Comparison of ENCODE assay signal across 21 mouse cellular contexts in the genomic region with DNA sequence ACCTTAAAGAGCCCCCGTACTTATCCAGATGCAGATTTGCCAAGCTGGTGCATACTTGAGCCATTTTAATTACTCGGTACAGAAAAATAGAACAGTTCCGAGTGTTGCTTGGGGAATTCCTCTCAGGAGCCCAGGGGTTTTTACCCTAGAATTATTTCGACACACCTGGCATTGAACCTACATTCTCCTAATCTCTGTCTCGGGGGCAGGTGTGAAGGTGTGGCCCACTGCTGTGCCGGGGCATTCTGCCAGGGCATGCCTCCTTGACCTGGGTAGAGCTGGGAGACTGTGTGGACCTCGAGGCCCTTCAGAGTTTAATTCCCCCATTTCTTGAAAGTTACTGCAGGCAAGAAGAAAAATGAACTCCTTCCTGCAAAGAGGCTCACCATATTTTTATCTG. TPM values are rescaled to one million over a fixed set of nuclear protein-coding genes. Genes with fewer than 3 reads are reported as not detected.
DNase-seq lines count a peak whose midpoint lies in the region; ATAC-seq and TF ChIP-seq lines count a peak whose summit lies in the region.
"Had no signal": no experiment of that assay in that cellular context is flagged by ENCODE, and none has a peak within 500 bp of the region (broad histone marks: within the 10 kb centered on the region; RNA-seq: fewer than 3 reads in every experiment).

No protein-coding gene starts in this region.

- ATAC-seq in midbrain, embryonic 11.5 days (ENCODE audit: low FRiP score): no peak
- ATAC-seq in midbrain, embryonic 15.5 days (replicated peaks): no peak
- ATAC-seq in intestine, postnatal 0 days: no peak
- ATAC-seq: forebrain, embryonic 13.5 days had no signal

- no peak overlapping the region for H3K27ac ChIP-seq in midbrain, embryonic 11.5 days (ENCODE audit: low read depth, low read length)
- no peak overlapping the region for H3K27ac ChIP-seq in midbrain, embryonic 15.5 days
- no peak overlapping the region for H3K27ac ChIP-seq in intestine, postnatal 0 days (ENCODE audit: low read depth, low read length)
- H3K27ac ChIP-seq: embryonic facial prominence, embryonic 13.5 days; forebrain, embryonic 13.5 days; gastrocnemius, adult 2 months; heart, embryonic 15.5 days; hindbrain, embryonic 10.5 days; hindbrain, embryonic 14.5 days had no signal

- intact Hi-C loops in heart, postnatal 10 days (cut with DNase I): no loop called here

- no peak overlapping the region for H3K4me3 ChIP-seq in midbrain, embryonic 11.5 days (ENCODE audit: low read depth, low read length)
- H3K4me3 ChIP-seq in midbrain, embryonic 15.5 days: no peak overlapping the region
- no peak overlapping the region for H3K4me3 ChIP-seq in intestine, postnatal 0 days (ENCODE audit: low read depth, low read length)
- H3K4me3 ChIP-seq: embryonic facial prominence, embryonic 13.5 days; forebrain, embryonic 13.5 days; gastrocnemius, adult 2 months; heart, embryonic 15.5 days; hindbrain, embryonic 10.5 days had no signal

- no peak overlapping the region for H3K9ac ChIP-seq in midbrain, embryonic 11.5 days (ENCODE audit: low read length)
- no peak overlapping the region for H3K9ac ChIP-seq in midbrain, embryonic 15.5 days
- no peak overlapping the region for H3K9ac ChIP-seq in intestine, postnatal 0 days (ENCODE audit: low read depth, low read length)
- H3K9ac ChIP-seq: embryonic facial prominence, embryonic 13.5 days; forebrain, embryonic 13.5 days; heart, embryonic 15.5 days; hindbrain, embryonic 14.5 days had no signal

- WGBS in midbrain, embryonic 11.5 days: 86% methylated on average over 7 of the region's 7 CpGs
- WGBS in midbrain, embryonic 15.5 days: 87% methylated on average over 7 of the region's 7 CpGs
- 71% methylated on average over 7 of the region's 7 CpGs for WGBS in intestine, postnatal 0 days

- no peaks in the 10 kb centered on the region for H3K9me3 ChIP-seq in midbrain, embryonic 11.5 days (ENCODE audit: control insufficient read depth, low read length)
- no peaks in the 10 kb centered on the region for H3K9me3 ChIP-seq in midbrain, embryonic 15.5 days
- H3K9me3 ChIP-seq in intestine, postnatal 0 days (ENCODE audit: control insufficient read depth): no peaks in the 10 kb centered on the region
- H3K9me3 ChIP-seq: embryonic facial prominence, embryonic 13.5 days; forebrain, embryonic 13.5 days; heart, embryonic 15.5 days; hindbrain, embryonic 10.5 days had no signal

- H3K4me2 ChIP-seq in midbrain, embryonic 11.5 days: no peak overlapping the region
- H3K4me2 ChIP-seq in midbrain, embryonic 15.5 days: no peak overlapping the region
- no peak overlapping the region for H3K4me2 ChIP-seq in intestine, postnatal 0 days (replicated peaks; ENCODE audit: low read depth)
- H3K4me2 ChIP-seq: embryonic facial prominence, embryonic 13.5 days; forebrain, embryonic 13.5 days; heart, embryonic 15.5 days; hindbrain, embryonic 14.5 days had no signal

- no peak for TF ChIP-seq CTCF in intestine, postnatal 0 days (IDR thresholded peaks at IDR 0.05; ENCODE audit: low read depth)

- DNase-seq in heart, adult 11 months: peak; percentile 82
- no peak for DNase-seq in heart, postnatal 10 days
- peak; percentile 42 for DNase-seq in kidney, postnatal 10 days
- no peak for DNase-seq in kidney, postnatal 4 days
- DNase-seq in midbrain, embryonic 11.5 days (ENCODE audit: low spot score, missing footprints): peak; percentile 53
- DNase-seq in lung, postnatal 4 days: peak; percentile 59 to 81
- DNase-seq: adrenal gland, postnatal 10 days; cerebellum, adult 11 months; cerebellum, adult 9-10 months; cerebellum, postnatal 36 days; gastrocnemius, adult 2 months; gastrocnemius, postnatal 25 days had no signal

- H3K27me3 ChIP-seq in midbrain, embryonic 11.5 days (ENCODE audit: control insufficient read depth, insufficient read depth, low read length): peaks cover 5% of the 10 kb centered on the region
- no peaks in the 10 kb centered on the region; the same call in 1 of the 2 replicates for H3K27me3 ChIP-seq in midbrain, embryonic 15.5 days (replicated peaks)
- H3K27me3 ChIP-seq in intestine, postnatal 0 days (replicated peaks; ENCODE audit: control insufficient read depth, insufficient read depth, low read length): peaks cover 7% of the 10 kb centered on the region; the same call in 1 of the 2 replicates

- H3K36me3 ChIP-seq in midbrain, embryonic 11.5 days (ENCODE audit: control insufficient read depth, insufficient read depth, low read length): no peaks in the 10 kb centered on the region
- H3K36me3 ChIP-seq in midbrain, embryonic 15.5 days (replicated peaks): no peaks in the 10 kb centered on the region
- no peaks in the 10 kb centered on the region; the same call in 1 of the 2 replicates for H3K36me3 ChIP-seq in intestine, postnatal 0 days (ENCODE audit: control insufficient read depth, insufficient read depth)
- H3K36me3 ChIP-seq: heart, embryonic 15.5 days; hindbrain, embryonic 10.5 days had no signal

- H3K4me1 ChIP-seq in midbrain, embryonic 11.5 days (ENCODE audit: control insufficient read depth, insufficient read depth, low read length): peaks cover 6% of the 10 kb centered on the region; the same call in 1 of the 2 replicates
- H3K4me1 ChIP-seq in midbrain, embryonic 15.5 days: peaks cover 14% of the 10 kb centered on the region
- 0 out of 2 replicates have a peak, but pooled peaks cover 3% of the 10 kb centered on the region for H3K4me1 ChIP-seq in intestine, postnatal 0 days (replicated peaks; ENCODE audit: control insufficient read depth, insufficient read depth, low read length)

RNA-seq across cellular contexts. Expression of a gene that starts 4.4 kb away (rescaled TPM):
- 1 to 10 TPM; 4.6 to 4.7 TPM for total RNA-seq in heart, postnatal 10 days (2021)
- polyA plus RNA-seq in midbrain, embryonic 11.5 days (2014; fragmentation: Nextera tagmentation; extraction: Ambion mirVana): 7.6 and 7.9 TPM in 2 replicates
- 24.2 and 27.5 TPM in 2 replicates for polyA plus RNA-seq in midbrain, embryonic 15.5 days (2015; fragmentation: Nextera tagmentation; extraction: Ambion mirVana)
- 38.7 and 40.7 TPM in 2 replicates for polyA plus RNA-seq in intestine, postnatal 0 days (2015; fragmentation: Nextera tagmentation; extraction: Ambion mirVana)
- total RNA-seq: granulocyte monocyte progenitor cell, adult 5-6 weeks; MEL had no signal

Comparison
In these comparisons a context has a peak if more than half of its experiments do, and no peak if none do; other contexts are left out.
1. DNase-seq: peak in heart, adult 11 months (single experiment), kidney, postnatal 10 days (single experiment), midbrain, embryonic 11.5 days (single experiment) and lung, postnatal 4 days (2 of 2); none in heart, postnatal 10 days (0 of 2) and kidney, postnatal 4 days (0 of 2).